Mouse (Mus musculus): ENCODE data around the gene Pgpep1.
A peak's percentile ranks its signal among the peaks of the same experiment; 100 is the strongest.

Pgpep1 gene

GRCm38 (mm10) chr8:70689892-70690390 lies 29.8 kb upstream of the Pgpep1 start:
- no peak for DNase-seq (ENCODE audit: low read depth)

- no peak for DNase-seq (ENCODE audit: low read depth)
Measured at GRCm38 (mm10) chr8:70688136-70688535, 27.9 kb upstream of the Pgpep1 start.

GRCm38 (mm10) chr8:70687576-70687975 lies 27.4 kb upstream of the Pgpep1 start:
- no peak for DNase-seq (ENCODE audit: low read depth)

- peak; percentile 94 for DNase-seq (ENCODE audit: low read depth)
Measured at GRCm38 (mm10) chr8:70684291-70684690, 24.1 kb upstream of the Pgpep1 start.

- no peak for DNase-seq (ENCODE audit: low read depth)
Measured at GRCm38 (mm10) chr8:70682692-70683091, 22.5 kb upstream of the Pgpep1 start.

- no peak for DNase-seq (ENCODE audit: low read depth)
Measured at GRCm38 (mm10) chr8:70682193-70682592, 22.0 kb upstream of the Pgpep1 start.

- DNase-seq (ENCODE audit: low read depth) = no peak
Measured at GRCm38 (mm10) chr8:70681410-70681809, 21.2 kb upstream of the Pgpep1 start.

GRCm38 (mm10) chr8:70680039-70680438 lies 19.9 kb upstream of the Pgpep1 start:
- no peak for DNase-seq (ENCODE audit: low read depth)

- DNase-seq (ENCODE audit: low read depth) = no peak
Measured at GRCm38 (mm10) chr8:70679404-70679803, 19.2 kb upstream of the Pgpep1 start.

- no peak for DNase-seq (ENCODE audit: low read depth)
Measured at GRCm38 (mm10) chr8:70678679-70679078, 18.5 kb upstream of the Pgpep1 start.

GRCm38 (mm10) chr8:70677451-70678080 lies 17.4 kb upstream of the Pgpep1 start:
- DNase-seq (ENCODE audit: low read depth) = no peak

- DNase-seq (ENCODE audit: low read depth) = peak; percentile 82
Measured at GRCm38 (mm10) chr8:70675336-70675735, 15.1 kb upstream of the Pgpep1 start.

- peak; percentile 67 for DNase-seq (ENCODE audit: low read depth)
Measured at GRCm38 (mm10) chr8:70674716-70675115, 14.5 kb upstream of the Pgpep1 start.

- DNase-seq (ENCODE audit: low read depth) = no peak
Measured at GRCm38 (mm10) chr8:70674109-70674508, 13.9 kb upstream of the Pgpep1 start.

GRCm38 (mm10) chr8:70673079-70673856 lies 13.1 kb upstream of the Pgpep1 start, which contains the start of gene Lsm4:
TSS of gene Lsm4 (plus strand) at chr8:70673248.
- DNase-seq (ENCODE audit: low read depth) = peak; percentile 100

- DNase-seq (ENCODE audit: low read depth) = no peak
Measured at GRCm38 (mm10) chr8:70672325-70673078, 12.3 kb upstream of the Pgpep1 start.

- DNase-seq (ENCODE audit: low read depth) = no peak
Measured at GRCm38 (mm10) chr8:70671615-70672324, 11.6 kb upstream of the Pgpep1 start.

- no peak for DNase-seq (ENCODE audit: low read depth)
Measured at GRCm38 (mm10) chr8:70667071-70667470, 6.9 kb upstream of the Pgpep1 start.

GRCm38 (mm10) chr8:70665599-70665998 lies 5.4 kb upstream of the Pgpep1 start:
- no peak for DNase-seq (ENCODE audit: low read depth)

- DNase-seq (ENCODE audit: low read depth) = no peak
Measured at GRCm38 (mm10) chr8:70664631-70665030, 4.4 kb upstream of the Pgpep1 start.

GRCm38 (mm10) chr8:70663691-70664090 lies 3.5 kb upstream of the Pgpep1 start:
- DNase-seq (ENCODE audit: low read depth) = no peak

Measured in induced T-regulatory cell, adult 2 months (primary cell).